Mouse (Mus musculus) megakaryocyte, embryonic 14.5 days (primary cell): ENCODE data around the gene Fam13a.

Source experiments
- FLI1 ChIP-seq: IDR thresholded peaks from 2 replicates; pipeline ENCODE4 v1.6.1; 2012; ENCODE audit warnings: low read length, inconsistent platforms, mixed read lengths
- GATA1 ChIP-seq: IDR thresholded peaks from 3 replicates; pipeline ENCODE4 v1.6.1; 2012; ENCODE audit warnings: mixed read lengths, low read length, inconsistent platforms, borderline replicate concordance

DNA sequence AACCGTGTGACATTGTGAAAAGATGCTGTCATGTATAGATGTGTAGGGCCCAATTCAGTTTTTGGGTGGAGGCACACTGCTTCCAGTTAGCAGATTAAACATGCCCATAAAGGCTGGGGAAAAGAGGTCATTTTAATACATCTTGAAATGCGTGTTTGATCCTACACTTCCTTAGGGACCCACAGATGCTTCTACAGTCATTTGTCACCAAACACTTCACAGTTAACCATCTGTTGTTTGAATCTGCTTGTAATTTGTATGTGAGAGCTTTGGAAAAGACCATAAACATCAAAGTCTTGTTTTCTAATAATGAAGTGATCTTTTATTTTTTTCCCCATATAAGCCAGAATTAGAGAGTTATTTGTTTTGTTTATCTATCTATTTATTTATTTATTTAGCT, 116.6 kb downstream of the Fam13a start:
- no peak for TF ChIP-seq FLI1
- no peak for TF ChIP-seq GATA1
